Mouse (Mus musculus) neural tube, embryonic 14.5 days (tissue): Measurements from ENCODE around the gene Uap1l1. TPM values are rescaled to one million over a fixed set of nuclear protein-coding genes. Genes with fewer than 3 reads are reported as not detected.

ENCODE experiments used
- ATAC-seq: fragments of 200-750 bp; cut with Nextera tagmentation; 2 replicates; pipeline ENCODE4 v1.8.0; 2017; ENCODE audit warnings: low read depth, mild to moderate bottlenecking, moderate TSS enrichment, moderate library complexity
- H3K27ac ChIP-seq: fragments of 300-500 bp; sonication (generic); 2 replicates; pipeline ENCODE4 v1.5.1; 2014; ENCODE audit warnings: low read depth, mild to moderate bottlenecking, control low read depth, low read length, moderate library complexity, mixed read lengths
- H3K27me3 ChIP-seq: fragments of 300-500 bp; sonication (generic); 2 replicates; pipeline ENCODE4 v1.6.1; 2014; ENCODE audit warnings: low read length; ENCODE audit not compliant: control insufficient read depth, insufficient read depth
- H3K36me3 ChIP-seq: fragments of 300-500 bp; sonication (generic); 2 replicates; pipeline ENCODE4 v1.6.1; 2014; ENCODE audit warnings: low read length, mixed read lengths; ENCODE audit not compliant: control insufficient read depth, insufficient read depth
- H3K4me1 ChIP-seq: fragments of 300-500 bp; sonication (generic); 2 replicates; pipeline ENCODE4 v1.6.1; 2014; ENCODE audit warnings: low read length; ENCODE audit not compliant: control insufficient read depth, insufficient read depth
- H3K4me2 ChIP-seq: fragments of 300-500 bp; sonication (generic); 2 replicates; pipeline ENCODE4 v1.6.1; 2014; ENCODE audit warnings: mild to moderate bottlenecking, low read depth, low read length, control low read depth
- H3K4me3 ChIP-seq: fragments of 300-500 bp; sonication (generic); 2 replicates; pipeline ENCODE4 v1.5.1; 2014; ENCODE audit warnings: low read depth, low read length, control low read depth, mixed read lengths
- H3K9ac ChIP-seq: fragments of 300-500 bp; sonication (generic); replicated peaks from 2 replicates; pipeline ENCODE4 v1.6.1; 2014; ENCODE audit warnings: low read depth, mild to moderate bottlenecking, control low read depth, low read length, mixed read lengths
- H3K9me3 ChIP-seq: fragments of 300-500 bp; sonication (generic); 2 replicates; pipeline ENCODE4 v1.6.1; 2016; ENCODE audit warnings: low read length; ENCODE audit not compliant: control insufficient read depth
- WGBS: fragments of 180-500 bp; shearing (Covaris S2); extraction: QIAGEN DNeasy Blood & Tissue Kit; methylation state at CpG from one replicate; pipeline ENCODE4 v1.1.7; 2014; 5-methylcytosine and 5-hydroxymethylcytosine counted together
- polyA plus RNA-seq: library from polyadenylated mRNA; unstranded; fragments of >200 nt; fragmentation: Nextera tagmentation; extraction: Ambion mirVana; gene quantifications from 2 replicates; pipeline ENCODE4 v1.2.1, GENCODE M21; 2014

Uap1l1 gene
- polyA plus RNA-seq, 1 experiment from 2014 or later, result 4.6 TPM

- no peak overlapping the region for H3K27ac ChIP-seq
- no peak overlapping the region for H3K9ac ChIP-seq
- H3K4me2 ChIP-seq, result peak overlapping the region; percentile 96
- no peaks in the 10 kb centered on the region for H3K36me3 ChIP-seq
- no peak overlapping the region for H3K4me3 ChIP-seq
- H3K27me3 ChIP-seq, result no peaks in the 10 kb centered on the region
- ATAC-seq, result no peak
- H3K4me1 ChIP-seq, result peaks cover 8% of the 10 kb centered on the region; the same call in 1 of the 2 replicates
- 14% methylated on average over 2 of the region's 2 CpGs for WGBS
- no peaks in the 10 kb centered on the region for H3K9me3 ChIP-seq
These were observed 7.9 kb upstream of the Uap1l1 start for GRCm38 (mm10) chr2:25373431-25373830.

DNA sequence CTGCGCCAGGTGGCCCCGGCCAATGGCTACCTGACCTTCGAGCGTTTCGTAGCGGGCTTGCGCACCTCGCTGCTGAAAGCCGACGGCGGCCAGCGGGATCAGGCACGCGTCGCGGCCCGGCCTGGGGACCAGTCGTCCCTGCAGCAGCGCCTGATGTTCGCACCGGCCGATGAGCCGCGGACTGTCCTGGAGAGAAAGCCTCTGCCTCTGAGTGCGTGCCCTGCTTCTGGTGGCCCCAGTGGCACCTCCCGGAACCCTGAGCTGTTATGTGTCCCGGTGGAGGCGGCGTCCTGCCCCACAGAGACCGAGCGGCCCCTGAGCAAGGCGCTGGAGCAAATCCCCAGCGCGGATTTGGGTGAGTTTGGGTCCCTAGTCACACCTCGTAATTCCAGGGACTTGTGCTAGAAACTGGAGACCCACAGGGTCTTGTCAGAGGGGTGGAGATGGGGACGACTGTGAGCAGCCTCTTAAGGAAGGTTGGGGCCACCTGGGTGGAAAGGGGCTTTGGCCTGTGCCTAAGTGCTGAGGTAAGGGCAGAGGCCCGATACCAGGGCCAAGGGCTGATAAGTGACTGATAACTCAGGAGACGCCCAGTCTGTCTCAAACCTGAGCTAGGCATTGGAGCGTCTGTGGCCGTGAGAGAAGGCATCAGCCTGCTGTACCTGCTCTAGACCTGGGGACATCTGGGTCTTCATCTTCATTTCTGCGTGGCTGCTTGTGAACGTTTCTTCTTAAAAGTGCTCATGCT is 7.3 kb upstream of the Uap1l1 start:
- Histone ChIP-seq H3K4me3 (peak overlapping the region; percentile 56), H3K4me1 (peaks cover 8% of the 10 kb centered on the region; the same call in 1 of the 2 replicates), H3K9me3 (no peaks in the 10 kb centered on the region), H3K27ac (no peak overlapping the region; the same call in 1 of the 2 replicates), H3K27me3 (0 out of 2 replicates have a peak, but pooled peaks cover 3% of the 10 kb centered on the region), H3K4me2 (peak overlapping the region; percentile 96), H3K9ac (peak overlapping the region; percentile 55), H3K36me3 (no peaks in the 10 kb centered on the region)
- 2% methylated on average over 42 of the region's 42 CpGs for whole genome bisulfite sequencing
- ATAC-seq, result peak; percentile 10; the same call in 1 of the 2 replicates

DNA sequence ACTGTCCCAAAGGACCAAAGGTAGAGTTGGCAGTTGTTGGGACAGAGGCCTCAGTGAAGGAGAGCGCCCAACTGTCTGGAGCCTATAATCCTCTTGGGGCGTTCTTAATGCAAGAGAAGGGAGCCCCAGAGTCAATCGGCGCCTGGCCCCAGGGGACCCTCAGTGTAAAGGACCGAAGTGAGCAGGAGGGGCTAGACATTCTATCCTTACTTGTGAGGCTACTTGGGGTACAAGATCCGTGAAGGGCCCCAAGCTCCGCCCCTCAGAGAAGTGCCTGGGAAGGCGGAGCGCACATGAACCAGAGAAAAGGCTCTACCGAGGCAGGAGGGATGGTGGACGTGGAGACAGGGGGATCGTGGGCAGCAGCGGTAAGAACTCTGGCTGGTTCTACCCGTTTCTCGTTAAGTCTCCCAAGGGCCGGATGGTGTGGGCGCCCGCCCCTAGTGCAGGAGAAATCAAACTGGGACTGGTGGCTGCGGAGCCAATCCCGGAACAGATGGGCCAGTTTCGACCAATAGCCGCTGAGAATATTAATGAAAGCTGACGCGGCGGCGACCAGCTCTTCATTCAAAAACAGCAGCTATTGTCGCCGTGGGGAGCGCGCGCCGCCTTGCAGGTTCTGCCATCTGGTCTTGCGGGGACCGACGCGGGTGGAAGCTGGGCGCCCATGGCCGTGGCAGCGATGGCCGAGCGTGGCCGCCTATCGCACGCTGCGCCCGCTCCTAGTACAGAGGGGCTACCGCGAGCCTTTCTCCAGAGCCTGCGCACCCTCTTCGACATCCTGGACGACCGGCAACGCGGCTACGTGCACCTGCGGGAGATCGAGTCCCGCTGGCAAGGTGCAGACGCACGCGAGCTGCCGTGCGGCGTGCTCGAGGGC is 6.5 kb upstream of the Uap1l1 start, which contains the start of gene Sapcd2:
TSS of gene Sapcd2 (plus strand) at position 558 of the 880 bp plus-strand sequence.
- peak within 1 kb of the TSS; percentile 56 for H3K4me3 ChIP-seq
- under 1% methylated on average over 65 of the region's 65 CpGs for WGBS
- ATAC-seq, result peak; percentile 93
- peaks cover 8% of the 10 kb centered on the region; the same call in 1 of the 2 replicates for H3K4me1 ChIP-seq
- peak within 1 kb of the TSS; percentile 39; the same call in 1 of the 2 replicates for H3K27ac ChIP-seq
- no peaks in the 10 kb centered on the region for H3K9me3 ChIP-seq
- 0 out of 2 replicates have a peak, but pooled peaks cover 3% of the 10 kb centered on the region for H3K27me3 ChIP-seq
- H3K4me2 ChIP-seq, result peak within 1 kb of the TSS; percentile 96
- no peaks in the 10 kb centered on the region for H3K36me3 ChIP-seq
- peak within 1 kb of the TSS; percentile 55 for H3K9ac ChIP-seq

DNA sequence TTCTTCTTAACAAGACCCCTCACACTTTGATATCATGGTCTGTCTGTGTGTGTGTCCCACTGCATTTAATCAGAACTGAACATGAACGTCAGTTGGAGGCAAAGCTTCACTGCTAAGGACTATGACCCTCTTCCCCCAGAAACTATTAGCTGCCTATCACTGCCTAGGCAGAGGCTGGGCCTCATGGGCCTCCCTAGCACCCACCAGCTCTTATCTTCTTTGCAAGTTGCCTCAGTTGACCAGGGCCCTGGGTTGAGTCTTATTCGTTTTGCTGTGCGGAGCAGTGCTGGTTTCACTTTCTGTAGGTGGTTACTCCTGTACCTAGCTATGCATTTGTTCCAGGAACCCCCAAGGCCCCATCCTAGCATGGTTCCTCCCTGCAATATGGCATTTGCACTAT is 4.5 kb upstream of the Uap1l1 start:
- Histone ChIP-seq H3K9ac (no peak overlapping the region), H3K27me3 (peaks cover 10% of the 10 kb centered on the region)
- no peak for ATAC-seq

DNA sequence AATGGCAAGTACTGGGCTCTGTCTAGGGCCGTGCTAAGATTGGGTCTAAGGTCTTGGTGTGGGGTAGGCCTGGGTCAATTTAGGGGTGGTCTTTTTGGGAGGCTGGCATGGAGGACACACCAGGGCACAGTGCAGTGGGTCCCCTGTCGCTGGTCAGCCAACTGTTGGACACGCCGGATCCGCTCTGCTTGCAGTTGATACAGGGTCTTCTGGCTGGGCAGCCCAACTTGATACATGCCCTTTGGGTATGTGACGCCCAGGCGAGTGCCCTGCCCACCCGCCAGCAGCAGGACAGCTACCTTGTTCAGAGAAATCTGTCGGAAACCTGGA is 756 bp downstream of the Uap1l1 start:
- Histone ChIP-seq H3K27ac (no peak overlapping the region), H3K4me2 (peak overlapping the region; percentile 99), H3K27me3 (peaks cover 17% of the 10 kb centered on the region), H3K36me3 (no peaks in the 10 kb centered on the region), H3K4me3 (peak overlapping the region; percentile 47), H3K9me3 (no peaks in the 10 kb centered on the region), H3K4me1 (0 out of 2 replicates have a peak, but pooled peaks cover 4% of the 10 kb centered on the region), H3K9ac (peak overlapping the region; percentile 63; the same call in 1 of the 2 replicates)
- 0 out of 2 replicates have a peak, but pooled peaks have one; percentile 22 for ATAC-seq
- 36% methylated on average over 9 of the region's 9 CpGs for WGBS

More for the DNA sequence above, 4.5 kb upstream of the Uap1l1 start:
- no peak overlapping the region for H3K27ac ChIP-seq
- H3K36me3 ChIP-seq, result no peaks in the 10 kb centered on the region
- no peak overlapping the region for H3K4me3 ChIP-seq
- H3K4me2 ChIP-seq, result no peak overlapping the region
- WGBS, result 89% methylated on average over 3 of the region's 3 CpGs
- no peaks in the 10 kb centered on the region for H3K9me3 ChIP-seq
- H3K4me1 ChIP-seq, result peaks cover 11% of the 10 kb centered on the region; the same call in 1 of the 2 replicates

DNA sequence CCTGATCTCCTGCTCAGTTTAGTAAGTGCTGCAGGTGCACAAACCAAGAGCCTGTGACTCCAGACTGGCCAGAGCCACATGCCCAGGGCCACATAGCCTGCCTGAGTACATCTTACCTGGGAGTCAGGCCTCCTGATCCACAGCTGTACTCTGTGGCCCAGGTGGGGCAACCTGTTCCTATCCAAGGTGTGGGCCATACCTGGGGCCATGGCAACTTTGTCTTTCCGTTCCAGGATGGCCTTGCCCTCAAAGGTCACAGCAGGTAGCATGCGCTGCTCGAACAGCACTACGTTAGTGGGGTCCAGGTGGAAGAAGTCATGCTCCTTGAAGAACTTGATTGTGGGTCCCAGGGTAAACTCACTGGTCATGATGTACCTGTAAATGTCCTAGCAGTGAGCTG is 1.2 kb downstream of the Uap1l1 start:
- Histone ChIP-seq H3K9ac (no peak overlapping the region), H3K27me3 (peaks cover 17% of the 10 kb centered on the region), H3K27ac (no peak overlapping the region), H3K36me3 (no peaks in the 10 kb centered on the region), H3K4me3 (no peak overlapping the region), H3K4me1 (0 out of 2 replicates have a peak, but pooled peaks cover 4% of the 10 kb centered on the region), H3K4me2 (peak overlapping the region; percentile 99; the same call in 1 of the 2 replicates), H3K9me3 (no peaks in the 10 kb centered on the region)
- no peak for ATAC-seq
- WGBS, result 87% methylated on average over 4 of the region's 4 CpGs

- Histone ChIP-seq H3K4me3 (no peak overlapping the region), H3K27me3 (peaks cover 17% of the 10 kb centered on the region), H3K27ac (no peak overlapping the region), H3K9ac (no peak overlapping the region), H3K4me1 (0 out of 2 replicates have a peak, but pooled peaks cover 4% of the 10 kb centered on the region), H3K9me3 (no peaks in the 10 kb centered on the region), H3K36me3 (no peaks in the 10 kb centered on the region), H3K4me2 (no peak overlapping the region)
- WGBS, result 72% methylated on average over 13 of the region's 13 CpGs
- ATAC-seq, result no peak
These were observed 1.9 kb downstream of the Uap1l1 start for GRCm38 (mm10) chr2:25363478-25364178.

GRCm38 (mm10) chr2:25359848-25360247 is 5.6 kb downstream of the Uap1l1 start:
- no peak overlapping the region for H3K4me3 ChIP-seq
- H3K4me1 ChIP-seq, result peaks cover 14% of the 10 kb centered on the region
- H3K9ac ChIP-seq, result no peak overlapping the region
- peaks cover 6% of the 10 kb centered on the region; the same call in 1 of the 2 replicates for H3K27me3 ChIP-seq
- no peak overlapping the region for H3K4me2 ChIP-seq
- no peaks in the 10 kb centered on the region for H3K36me3 ChIP-seq
- ATAC-seq, result no peak
- 77% methylated on average over 4 of the region's 4 CpGs for WGBS
- H3K27ac ChIP-seq, result no peak overlapping the region
- no peaks in the 10 kb centered on the region for H3K9me3 ChIP-seq
